Mouse (Mus musculus) right cerebral cortex, postnatal 4 days (tissue): ENCODE data around the gene Vamp2.

ENCODE experiments used
- DNase-seq: peaks from one replicate; pipeline ENCODE4 v3.0.0-alpha.2; 2022

Vamp2 gene

DNA sequence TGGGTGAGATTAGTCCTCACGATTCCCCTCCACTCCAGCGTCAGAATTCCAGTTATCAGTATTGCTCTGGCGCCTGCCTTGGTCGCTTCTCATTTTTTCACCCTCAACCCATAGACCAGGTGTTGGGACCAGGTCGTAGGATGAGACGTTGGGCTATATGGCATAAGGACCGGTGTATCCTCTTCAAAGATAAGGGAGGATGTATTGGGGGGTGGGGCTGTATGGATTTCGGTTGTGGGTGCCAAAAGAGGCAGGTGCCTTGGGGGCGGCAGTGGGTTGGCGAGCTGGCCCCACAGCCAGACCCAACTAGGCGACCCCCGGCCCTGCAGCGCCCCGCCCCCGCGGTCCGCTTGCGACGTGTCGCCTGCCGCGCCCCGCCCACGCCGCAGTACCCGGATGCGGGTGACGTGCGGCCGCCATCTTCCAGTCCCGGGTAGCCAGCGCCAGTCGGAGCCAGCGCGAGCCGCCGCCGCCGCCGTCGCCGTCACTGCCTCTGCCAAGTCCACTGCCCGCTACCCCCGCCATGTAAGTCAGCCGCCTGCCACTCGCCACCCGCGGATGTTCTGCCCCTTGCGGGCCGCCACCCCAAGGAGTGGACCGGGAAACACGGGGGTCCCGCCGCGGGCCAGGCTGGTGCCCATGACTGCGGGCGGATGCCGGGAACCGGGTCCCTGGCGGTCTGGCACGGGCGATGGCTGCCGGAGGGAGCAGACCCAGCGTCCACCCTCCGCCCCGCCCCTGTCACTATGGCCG lies at the start of gene Vamp2:
Vamp2 (plus strand) TSS at position 388 of the 753 bp plus-strand sequence.
- DNase-seq, result peak; percentile 95

DNA sequence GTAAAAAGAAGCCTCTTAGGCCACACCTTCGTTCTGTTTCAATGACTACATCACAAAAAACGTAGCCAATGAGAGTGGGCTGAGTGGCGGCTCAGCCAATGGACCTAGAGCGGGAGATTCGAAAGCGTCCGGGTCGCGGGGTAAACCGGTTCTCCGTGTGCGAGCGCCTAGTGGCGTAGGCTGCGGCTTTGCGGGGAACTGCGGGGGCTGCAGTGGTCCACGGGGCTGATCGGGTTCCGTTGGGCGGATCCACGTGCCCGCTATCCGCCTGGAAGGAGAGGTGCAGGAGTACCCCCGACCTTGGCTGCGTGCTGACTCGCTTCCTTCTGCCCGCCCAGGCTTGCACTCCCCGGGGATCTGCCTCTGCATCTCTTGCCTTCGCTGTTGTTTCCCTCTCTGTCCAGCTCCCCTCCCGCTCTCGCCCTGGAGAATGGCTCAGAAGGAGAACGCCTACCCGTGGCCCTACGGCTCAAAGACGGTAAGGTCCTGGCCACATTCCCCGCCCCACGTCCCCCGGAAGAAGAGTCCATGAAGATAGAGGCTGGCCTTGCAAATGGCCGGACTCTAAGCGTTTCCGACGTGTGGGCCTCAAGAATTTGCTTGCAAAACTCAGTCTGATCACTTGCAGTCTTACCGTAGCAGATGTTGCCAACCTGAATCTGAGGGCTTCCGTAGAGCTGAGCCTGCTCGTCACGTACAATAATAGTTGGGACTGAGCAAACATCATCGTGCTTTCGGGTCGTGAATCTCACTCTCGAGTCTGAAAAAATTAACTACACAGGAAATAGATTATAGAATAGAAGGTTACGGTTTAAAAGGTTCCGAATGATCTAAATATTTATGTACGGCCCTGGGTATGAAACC lies 42.5 kb upstream of the Vamp2 start, which contains the start of gene Aurkb:
Aurkb (plus strand) TSS at position 117 of the 864 bp plus-strand sequence.
- DNase-seq, result peak; percentile 88

DNA sequence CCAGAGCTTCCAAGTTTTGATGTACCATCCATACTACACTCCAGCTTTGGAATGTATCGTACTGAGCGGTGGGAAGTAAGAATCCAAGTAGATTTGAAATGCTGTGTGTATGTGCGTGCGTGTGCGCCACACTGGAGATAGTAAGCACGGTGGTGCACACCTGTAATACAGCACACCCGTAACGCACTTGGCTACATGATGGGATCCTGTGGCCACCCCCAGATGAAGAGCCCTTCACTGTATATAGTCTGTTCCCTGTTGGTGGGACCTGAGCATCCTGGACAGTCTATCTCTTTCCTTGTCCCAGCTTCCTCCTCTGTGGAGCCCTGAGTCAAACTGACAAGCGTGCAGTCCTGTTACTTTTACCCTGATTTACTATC lies 41.9 kb upstream of the Vamp2 start:
- DNase-seq, result no peak

DNA sequence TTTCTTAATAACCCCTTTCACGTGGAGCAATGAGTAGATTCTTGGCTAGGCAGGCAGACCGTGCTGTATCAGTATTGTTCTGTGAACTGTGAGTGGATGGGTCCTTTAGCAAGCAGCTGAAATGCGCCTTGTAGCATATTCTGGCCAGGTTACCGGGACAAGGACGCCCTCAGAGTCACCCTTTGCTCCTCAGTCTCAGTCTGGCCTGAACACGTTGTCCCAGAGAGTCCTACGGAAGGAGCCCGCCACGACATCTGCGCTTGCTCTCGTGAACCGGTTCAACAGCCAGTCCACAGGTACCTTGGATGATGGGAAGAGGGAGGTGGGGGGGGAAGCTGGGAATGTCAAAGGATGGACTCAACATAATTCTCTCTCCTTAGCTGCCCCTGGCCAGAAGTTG lies 40.7 kb upstream of the Vamp2 start:
- DNase-seq, result no peak

DNA sequence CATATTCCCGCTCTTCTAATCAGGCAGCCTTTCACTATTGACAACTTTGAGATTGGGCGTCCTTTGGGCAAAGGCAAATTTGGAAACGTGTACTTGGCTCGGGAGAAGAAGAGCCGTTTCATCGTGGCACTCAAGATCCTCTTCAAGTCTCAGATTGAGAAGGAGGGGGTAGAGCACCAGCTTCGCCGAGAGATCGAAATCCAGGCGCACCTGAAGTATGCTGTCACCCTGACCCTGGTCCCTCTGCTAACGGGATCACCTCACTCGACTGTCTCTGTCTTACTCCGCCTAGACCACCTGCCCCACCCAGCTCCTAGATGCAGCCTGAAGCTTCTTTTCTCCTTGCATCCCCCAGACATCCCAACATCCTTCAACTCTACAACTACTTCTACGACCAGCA lies 40.1 kb upstream of the Vamp2 start:
- DNase-seq, result no peak

DNA sequence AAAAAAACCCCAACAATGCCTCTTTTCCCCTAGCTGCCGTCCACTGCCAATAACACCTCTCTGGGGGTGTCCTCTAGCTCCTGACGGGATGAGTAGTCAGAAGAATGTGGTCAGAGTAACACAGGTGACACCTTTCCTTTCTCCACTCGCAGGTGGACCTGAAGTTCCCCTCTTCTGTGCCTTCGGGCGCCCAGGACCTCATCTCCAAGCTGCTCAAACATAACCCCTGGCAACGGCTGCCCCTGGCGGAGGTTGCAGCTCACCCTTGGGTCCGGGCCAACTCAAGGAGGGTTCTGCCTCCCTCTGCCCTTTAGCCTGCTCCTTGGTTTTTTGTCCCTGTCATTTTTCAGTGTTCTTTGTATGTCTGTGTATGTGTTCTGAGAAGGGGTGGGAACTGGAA lies 37.5 kb upstream of the Vamp2 start:
- DNase-seq, result no peak

DNA sequence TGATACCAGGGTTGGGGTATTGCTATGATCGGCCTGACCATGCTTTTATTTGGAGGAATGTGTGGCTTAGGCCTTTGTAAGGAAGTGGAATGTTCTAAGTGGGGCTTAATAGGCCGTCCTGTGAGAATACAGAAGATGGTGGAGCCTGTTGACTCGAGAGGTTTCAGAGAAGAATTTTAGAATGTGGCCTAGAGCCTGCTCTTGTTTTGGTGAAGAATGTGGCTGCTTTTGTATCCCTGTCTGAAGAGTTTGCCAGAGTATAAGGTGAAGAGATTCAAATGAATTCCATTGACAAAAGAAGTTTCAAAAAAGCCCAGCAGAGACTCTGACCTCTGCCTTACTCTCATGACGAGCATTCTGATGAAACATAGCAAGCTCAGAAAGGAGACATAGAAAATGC lies 36.5 kb upstream of the Vamp2 start:
- DNase-seq, result no peak

DNA sequence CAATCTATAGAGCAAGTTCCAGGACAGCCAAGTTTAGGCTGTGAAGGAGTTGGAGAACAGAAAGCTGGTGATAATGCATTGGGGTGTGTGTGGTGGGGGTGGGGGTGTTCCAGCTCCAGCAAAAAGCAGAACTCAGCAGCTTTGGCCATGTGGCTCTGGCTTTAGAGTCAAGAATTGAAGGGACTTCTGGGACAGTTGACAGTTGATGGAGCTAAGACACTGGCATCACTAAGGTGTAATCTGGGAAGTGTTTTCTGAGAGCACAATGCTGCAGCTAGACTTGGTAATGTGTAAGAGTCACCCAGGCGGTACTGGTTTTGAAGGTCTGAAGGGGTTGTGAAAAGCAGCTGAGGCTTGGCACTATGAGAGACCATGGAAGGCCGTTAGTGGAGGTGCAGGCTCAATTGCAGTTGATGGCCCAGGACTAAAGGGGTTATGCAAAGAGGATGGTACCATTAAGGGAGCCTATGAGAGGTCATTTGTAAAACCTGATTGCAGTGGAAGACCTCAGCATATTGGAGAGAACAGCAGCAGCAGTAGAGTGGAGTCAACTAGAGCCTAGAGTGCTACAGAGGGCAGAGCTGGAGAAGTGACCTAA lies 35.4 kb upstream of the Vamp2 start:
- DNase-seq, result no peak

DNA sequence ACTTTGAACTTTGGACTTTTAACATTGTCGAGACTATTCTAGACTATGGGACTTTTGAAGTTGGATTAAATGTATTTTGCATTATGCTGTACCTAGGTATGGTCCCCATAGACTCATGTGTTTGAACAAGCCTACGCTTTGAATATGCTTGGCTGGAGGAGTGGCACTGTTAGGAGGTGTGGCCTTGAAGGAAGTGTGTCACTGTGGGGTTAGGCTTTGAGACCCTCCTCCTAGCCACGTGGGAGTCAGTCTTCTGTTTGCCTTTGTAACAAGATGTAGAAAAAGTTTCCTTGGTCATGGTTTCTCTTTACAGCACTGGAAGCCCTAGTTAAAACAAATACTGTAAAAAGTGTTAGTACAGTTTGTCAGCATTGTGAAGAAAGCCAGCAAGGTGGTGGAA lies 34.4 kb upstream of the Vamp2 start:
- DNase-seq, result no peak

DNA sequence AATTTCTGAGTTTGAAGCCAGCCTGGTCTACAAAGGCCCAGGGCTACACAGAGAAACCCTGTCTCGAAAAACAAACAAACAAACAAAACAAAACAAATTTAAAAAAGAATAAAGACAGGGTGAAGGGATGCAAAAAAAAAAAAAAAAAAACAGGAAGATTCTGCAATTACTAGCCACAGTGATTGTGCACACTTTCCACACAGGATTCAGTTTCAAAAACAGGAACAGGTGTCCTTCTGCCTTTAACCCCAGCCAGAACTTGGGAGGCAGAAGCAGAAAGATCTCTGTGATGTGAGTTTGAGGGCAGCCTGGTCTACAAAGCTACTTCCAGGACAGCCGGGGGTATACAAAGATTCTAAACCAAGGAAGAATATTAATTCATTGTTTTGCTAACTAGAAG lies 30.0 kb upstream of the Vamp2 start:
- no peak for DNase-seq

DNA sequence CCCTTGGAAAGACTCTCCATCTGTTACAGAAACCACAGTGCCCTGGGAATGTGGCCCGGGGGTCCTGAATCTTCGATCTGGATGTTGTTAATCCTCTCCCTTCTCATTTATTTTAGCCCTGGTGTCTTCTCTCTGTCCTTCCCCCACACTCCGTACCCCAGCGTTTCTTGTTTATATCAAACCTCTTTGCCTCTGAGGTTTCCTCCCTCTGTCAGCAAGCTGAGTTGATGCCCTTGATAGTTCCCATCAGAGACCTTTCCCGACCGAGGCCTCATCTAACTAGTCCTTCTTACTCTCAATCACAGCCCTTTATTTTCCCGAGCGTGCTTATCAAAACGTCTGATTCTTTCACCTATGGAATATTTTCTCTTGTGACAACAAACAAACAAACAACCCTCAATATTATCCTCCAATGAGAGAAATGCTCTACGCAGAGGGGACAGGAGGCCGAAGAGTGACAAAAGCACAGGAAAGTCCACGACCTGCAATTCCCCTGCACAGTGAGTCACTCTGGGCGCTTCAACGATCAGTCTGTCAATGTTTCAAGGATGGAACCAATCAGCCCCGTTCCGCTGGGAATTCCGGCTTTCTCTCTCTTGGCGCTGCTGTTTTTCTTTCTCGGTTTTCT lies 29.4 kb upstream of the Vamp2 start:
- DNase-seq, result no peak

DNA sequence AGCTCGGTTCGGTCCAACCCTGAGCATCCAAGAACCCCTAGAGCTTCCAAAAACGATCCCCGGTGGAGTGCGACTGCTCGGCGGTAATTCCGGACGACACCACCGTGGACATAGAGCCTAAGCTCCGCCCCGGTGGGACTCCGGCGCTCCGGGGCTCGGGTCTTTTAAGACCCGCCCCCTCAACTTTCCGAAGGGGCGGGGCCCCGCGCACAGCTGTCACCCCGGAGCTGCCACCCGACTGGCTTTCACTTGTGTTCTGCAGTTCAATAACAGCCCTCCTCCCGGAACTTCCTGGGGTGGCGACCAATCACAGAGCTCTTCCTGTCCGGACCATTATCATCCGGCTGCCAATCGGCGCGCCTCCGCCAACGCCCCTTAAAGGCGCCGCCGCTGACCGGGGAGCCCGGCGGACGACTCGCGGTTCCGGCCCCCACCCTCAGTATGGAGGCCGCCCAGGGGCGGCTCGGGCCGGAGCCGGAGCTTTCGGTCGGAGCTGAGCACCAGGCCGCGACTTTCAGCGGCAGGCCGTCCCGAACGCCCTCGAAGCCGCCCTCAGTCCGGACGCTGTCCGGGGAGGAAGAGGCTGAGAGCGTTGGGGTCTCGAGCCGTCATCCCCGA lies 28.8 kb upstream of the Vamp2 start, which contains the start of gene Borcs6:
Borcs6 (plus strand) TSS at position 361 of the 618 bp plus-strand sequence.
- DNase-seq, result peak; percentile 88

DNA sequence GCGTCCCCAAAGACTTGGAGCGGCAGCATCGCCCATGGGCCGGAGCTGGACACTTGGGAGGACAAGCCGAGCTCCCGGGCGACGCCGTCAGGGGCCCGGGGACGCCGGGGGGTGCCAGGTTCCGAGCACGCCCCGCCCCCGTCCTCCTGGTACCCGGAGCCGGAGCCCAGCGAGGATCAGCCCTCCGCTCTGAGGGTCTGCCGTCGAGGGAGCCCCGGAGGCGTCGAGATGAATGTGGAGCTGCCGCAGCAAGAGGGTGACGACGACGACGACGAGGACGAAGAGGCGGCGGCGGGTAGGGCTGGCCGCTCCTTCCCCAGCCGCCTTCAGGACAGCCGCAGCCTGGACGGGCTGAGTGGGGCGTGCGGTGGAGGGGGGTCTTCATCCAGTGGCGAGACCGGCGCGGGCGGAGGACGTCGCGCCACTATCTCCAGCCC lies 28.3 kb upstream of the Vamp2 start:
- peak; percentile 59 for DNase-seq

DNA sequence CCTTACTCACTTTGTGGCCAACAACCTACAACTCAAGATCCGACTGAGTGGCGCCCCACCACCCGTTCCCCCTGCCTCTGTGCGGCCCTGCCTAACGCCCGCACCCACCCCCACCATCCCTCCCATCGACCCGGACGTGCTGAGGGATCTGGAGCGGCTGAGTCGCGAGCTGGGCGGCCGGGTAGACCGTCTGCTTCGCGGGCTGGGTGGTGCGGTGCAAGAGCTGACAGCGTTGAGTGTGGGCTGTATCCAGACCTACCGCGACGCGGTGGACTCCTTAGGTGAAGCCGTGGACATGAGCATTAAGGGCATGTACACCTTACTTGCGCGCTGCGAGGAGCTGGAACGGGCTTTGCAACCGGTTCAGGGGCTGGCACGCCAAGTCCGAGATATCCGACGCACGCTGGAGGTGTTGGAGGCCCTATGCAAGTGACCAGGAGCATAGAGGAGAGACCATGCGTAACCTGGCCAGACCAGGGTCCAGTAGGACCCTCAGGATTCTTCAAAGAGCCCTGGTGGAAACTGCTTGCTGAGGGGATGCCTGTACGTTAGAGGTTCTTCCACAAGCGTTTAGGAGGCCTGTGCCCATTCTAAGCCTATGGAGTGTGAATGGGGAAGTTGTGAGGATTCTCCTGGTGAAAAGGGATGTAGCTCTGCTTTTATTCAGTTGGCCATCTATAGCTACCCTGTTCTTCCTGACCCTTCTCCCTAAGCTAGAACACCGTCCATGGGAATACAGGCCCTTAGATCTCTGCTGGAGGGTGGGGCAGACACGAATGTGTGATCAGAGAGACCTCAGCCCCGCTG lies 27.6 kb upstream of the Vamp2 start:
- DNase-seq, result peak; percentile 43

DNA sequence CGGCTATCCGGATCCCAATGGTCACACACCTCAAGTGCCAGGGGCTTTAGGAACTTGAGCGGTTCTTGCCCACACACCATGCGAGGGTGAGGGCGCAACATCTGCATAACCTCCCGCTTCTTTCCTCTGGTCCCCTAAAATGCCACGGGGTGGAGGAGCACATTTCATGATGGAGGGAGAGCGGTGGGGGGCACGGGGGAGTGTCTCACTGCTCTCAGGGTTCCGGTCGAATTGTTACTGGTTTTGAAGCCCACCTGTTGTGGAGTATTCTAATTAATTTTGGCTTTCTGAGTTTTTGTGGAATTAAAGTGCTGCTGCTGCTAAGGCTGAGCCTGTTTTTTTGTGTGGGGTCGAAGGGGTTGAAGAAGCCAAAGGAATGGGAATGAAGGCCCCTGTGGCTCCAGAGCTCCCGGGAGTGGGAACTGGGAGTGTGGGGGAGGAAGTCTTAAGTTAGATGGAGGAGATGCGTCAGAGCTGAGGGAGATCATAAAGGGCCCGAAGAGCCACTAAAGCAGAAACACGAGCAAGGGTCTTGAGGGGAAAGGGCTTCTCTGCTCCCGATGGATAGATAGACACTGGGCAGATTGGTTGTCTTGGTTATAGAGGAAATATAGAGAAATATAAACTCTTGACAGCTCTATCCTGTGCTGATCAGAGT lies 26.9 kb upstream of the Vamp2 start:
- DNase-seq, result no peak

DNA sequence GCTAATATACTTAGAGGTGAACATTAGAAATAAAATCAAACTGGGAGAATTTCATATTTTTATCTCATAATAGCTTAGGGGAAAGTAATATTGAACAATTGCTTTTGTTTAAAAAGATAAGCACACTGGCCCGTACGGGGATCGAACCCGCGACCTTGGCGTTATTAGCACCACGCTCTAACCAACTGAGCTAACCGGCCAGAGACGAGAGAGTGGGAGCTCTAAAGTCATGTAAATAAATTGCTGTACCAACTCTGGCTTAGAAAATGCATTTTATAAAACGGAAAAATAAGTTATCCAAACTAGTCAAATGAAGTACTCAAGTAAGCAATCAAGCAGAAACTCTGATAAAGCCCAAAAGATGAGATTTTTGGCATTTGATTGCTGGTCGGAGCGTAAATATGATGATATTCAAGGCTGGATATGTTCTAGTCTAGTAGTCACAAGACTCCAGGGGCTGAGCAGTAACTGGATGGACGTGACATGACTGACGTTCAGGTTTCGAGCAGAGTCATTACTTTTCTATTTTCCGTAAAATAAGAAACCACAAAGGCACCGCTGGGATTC lies 26.0 kb upstream of the Vamp2 start:
- DNase-seq, result peak; percentile 73

DNA sequence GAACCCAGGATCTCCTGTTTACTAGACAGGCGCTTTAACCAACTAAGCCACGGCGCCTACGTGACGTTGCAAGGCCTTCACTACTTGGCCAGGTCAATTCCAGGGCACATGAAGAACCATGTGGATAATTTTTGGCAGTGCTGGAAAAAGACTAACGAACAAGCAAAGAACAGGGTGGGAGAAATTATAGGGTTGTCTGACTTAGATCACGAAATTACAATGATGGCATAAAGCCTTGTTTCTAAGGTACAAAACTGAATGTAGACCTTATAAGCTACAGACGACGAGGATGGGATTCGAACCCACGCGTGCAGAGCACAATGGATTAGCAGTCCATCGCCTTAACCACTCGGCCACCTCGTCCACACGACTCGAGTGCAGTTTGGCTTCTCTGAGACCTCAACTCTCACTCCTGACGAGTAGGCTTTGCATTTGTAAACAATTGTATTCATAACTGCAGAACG lies 25.5 kb upstream of the Vamp2 start:
- DNase-seq, result peak; percentile 94

DNA sequence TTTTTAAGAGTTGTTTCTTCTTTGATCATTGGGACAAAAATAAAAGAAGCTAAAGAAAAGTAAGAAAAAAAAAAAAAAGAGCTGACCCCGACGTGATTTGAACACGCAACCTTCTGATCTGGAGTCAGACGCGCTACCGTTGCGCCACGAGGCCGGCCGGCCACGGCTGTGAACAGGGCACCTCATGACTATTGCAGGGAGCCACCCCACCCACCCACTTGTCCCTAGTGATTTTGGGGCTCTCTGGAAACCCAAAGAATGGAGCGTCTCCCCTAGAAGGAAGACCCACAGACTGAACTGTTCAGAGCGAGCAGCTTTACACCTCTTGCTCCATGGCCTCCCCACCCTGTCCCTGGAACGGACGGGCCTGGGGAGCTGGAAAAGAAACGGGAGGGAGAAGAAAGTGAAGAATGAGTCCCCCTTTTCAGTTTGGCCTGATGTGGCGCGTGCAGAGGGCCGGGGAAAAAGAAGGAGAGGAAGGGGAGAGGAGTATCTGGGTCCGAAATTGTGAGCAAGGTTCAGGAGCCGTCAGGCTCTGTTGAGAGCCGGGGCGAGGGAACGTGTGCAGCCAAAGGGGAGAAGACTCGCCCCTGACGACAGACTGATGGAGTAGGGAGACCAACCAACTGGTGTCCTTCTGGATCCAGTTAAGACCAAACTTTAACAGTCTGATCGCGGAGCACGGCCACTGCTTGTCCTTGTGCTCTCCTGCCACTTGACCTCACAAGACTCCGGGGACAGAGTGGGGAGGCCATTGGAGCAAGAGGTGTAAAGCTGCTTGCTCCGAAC lies 24.7 kb upstream of the Vamp2 start:
- peak; percentile 97 for DNase-seq

DNA sequence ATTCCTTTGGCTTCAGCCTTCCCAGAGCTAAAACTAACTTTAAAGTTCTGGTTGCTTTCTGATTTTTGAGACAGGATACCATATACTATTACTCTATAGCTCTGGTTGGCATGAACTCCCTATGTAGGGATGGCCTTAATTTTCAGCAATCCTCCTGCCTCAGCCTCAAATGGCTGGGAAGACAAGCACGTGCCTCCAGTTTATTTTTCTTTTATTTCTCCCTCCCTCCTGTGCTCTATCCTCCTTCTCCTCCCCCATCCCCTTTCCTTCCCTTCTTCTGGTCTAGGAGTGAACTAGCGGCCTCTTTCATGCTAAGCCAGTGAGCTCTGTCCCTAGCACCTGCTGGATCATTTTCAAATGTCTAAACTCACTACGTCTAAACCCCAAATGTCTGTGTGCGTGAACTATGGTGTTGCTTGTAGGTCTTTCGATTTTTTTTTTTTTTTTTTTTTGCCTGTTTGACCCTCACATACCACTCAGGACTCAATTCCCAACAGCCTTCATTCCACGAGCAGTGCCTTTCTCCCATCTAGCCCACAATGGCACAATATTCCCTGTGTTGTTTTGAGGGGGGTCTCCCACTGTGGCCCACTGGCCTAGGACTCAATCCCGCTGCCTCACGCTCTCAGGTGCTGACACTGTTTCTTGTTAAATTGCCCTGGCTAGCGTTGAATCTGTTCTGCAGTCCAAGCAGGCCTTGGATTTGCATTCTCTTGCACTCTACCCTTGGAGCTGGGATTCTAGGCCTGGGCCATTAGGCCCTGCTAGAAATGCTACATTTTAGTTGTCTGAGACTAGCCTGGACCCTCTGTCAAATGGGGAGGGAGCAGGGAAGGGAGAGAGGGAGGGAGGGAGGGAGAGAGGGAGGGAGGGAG lies 23.8 kb upstream of the Vamp2 start:
- no peak for DNase-seq
